Mouse (Mus musculus) testis, adult 2 months (tissue): ENCODE measurements around the gene Nle1. TPM values are rescaled to one million over a fixed set of nuclear protein-coding genes. Genes with fewer than 3 reads are reported as not detected.
"Not testable (repeated sequence)": the region's sequence is repeated elsewhere in the genome, so short reads cannot be mapped to it uniquely, and the experiment has no call there.

Experiments
- H3K27ac ChIP-seq: fragments of 200-500 bp; 2 replicates; pipeline ENCODE4 v1.5.1; 2012; ENCODE audit warnings: low read depth, low read length; ENCODE audit not compliant: control insufficient read depth, insufficient read depth
- H3K27me3 ChIP-seq: fragments of 200-500 bp; 2 replicates; pipeline ENCODE4 v1.6.1; 2012; ENCODE audit warnings: mild to moderate bottlenecking, low read length, moderate library complexity; ENCODE audit not compliant: control insufficient read depth, insufficient read depth
- H3K36me3 ChIP-seq: fragments of 200-500 bp; 2 replicates; pipeline ENCODE4 v1.6.1; 2012; ENCODE audit warnings: mild to moderate bottlenecking, low read length; ENCODE audit not compliant: control insufficient read depth, insufficient read depth
- H3K4me1 ChIP-seq: fragments of 200-500 bp; 2 replicates; pipeline ENCODE4 v1.6.1; 2012; ENCODE audit warnings: low read length; ENCODE audit not compliant: control insufficient read depth, insufficient read depth
- H3K4me3 ChIP-seq: fragments of 200-500 bp; 2 replicates; pipeline ENCODE4 v1.5.1; 2012; ENCODE audit warnings: low read depth, mild to moderate bottlenecking, low read length, moderate library complexity, mixed read lengths; ENCODE audit not compliant: control insufficient read depth
- CTCF ChIP-seq: fragments of 200-500 bp; IDR thresholded peaks from 2 replicates; pipeline ENCODE4 v1.5.1; 2012; ENCODE audit warnings: low read depth, mild to moderate bottlenecking, inconsistent platforms, low read length, moderate library complexity; ENCODE audit not compliant: control insufficient read depth, insufficient read depth, insufficient replicate concordance
- POLR2A ChIP-seq: fragments of 200-500 bp; IDR thresholded peaks from 2 replicates; pipeline ENCODE4 v1.6.1; 2012; ENCODE audit warnings: low read depth, mild to moderate bottlenecking, inconsistent platforms, low read length, moderate library complexity; ENCODE audit not compliant: control insufficient read depth
- polyA plus RNA-seq: library from polyadenylated mRNA; depleted of rRNA; stranded (reverse); fragments of >200 nt; gene quantifications from 2 replicates; pipeline ENCODE4 v1.2.3, GENCODE M21; 2012

The Nle1 gene
- polyA plus RNA-seq, 1 experiment, result 9.7 TPM

GRCm38 (mm10) chr11:82929633-82929950 is 21.4 kb upstream of the Nle1 start:
- TF ChIP-seq CTCF (no peak), POLR2A (no peak)
- no peaks in the 10 kb centered on the region for H3K36me3 ChIP-seq
- H3K4me1 ChIP-seq, result peaks cover 4% of the 10 kb centered on the region; the same call in 1 of the 2 replicates
- no peak overlapping the region for H3K4me3 ChIP-seq
- H3K27ac ChIP-seq, result no peak overlapping the region
- H3K27me3 ChIP-seq, result no peaks in the 10 kb centered on the region

DNA sequence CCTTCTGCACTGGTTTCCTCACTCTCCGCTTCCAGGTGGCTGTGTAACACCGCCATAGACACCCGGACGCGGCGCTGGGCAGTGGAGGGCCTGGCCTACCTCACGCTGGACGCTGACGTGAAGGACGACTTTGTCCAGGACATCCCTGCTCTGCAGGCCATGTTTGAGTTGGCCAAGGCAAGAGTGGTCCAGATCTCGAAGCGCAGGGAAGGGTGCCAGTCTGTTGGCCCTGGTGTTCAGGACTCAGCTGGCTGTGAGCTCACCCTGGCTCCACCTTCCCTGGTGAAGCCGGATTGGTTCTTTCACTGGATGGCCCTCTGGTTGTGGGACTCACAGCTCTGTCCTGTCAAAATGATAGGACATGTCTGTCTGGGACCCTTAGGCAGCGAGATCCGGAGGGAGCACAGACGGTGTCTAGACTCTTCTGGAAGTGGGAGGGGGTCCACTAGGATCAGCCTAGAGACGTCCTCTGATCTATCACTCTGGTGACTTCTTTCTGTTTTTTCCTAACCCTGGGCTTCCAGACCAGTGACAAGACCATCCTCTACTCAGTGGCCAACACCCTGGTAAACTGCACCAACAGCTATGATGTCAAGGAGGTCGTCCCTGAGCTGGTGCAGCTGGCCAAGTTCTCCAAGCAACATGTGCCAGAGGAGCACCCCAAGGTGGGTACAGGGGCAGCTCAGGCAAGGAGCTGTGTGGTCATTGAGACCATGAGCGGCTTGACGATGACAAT is 20.9 kb upstream of the Nle1 start:
- no peak overlapping the region for H3K27ac ChIP-seq
- no peaks in the 10 kb centered on the region for H3K36me3 ChIP-seq
- TF ChIP-seq POLR2A (no peak), CTCF (no peak)
- no peaks in the 10 kb centered on the region for H3K27me3 ChIP-seq
- no peak overlapping the region for H3K4me3 ChIP-seq
- peaks cover 4% of the 10 kb centered on the region; the same call in 1 of the 2 replicates for H3K4me1 ChIP-seq

- H3K27ac ChIP-seq, H3K4me3 ChIP-seq, H3K4me1 ChIP-seq, H3K27me3 ChIP-seq, H3K36me3 ChIP-seq: not testable (repeated sequence)
These were observed 15.7 kb upstream of the Nle1 start for GRCm38 (mm10) chr11:82923910-82924309.

DNA sequence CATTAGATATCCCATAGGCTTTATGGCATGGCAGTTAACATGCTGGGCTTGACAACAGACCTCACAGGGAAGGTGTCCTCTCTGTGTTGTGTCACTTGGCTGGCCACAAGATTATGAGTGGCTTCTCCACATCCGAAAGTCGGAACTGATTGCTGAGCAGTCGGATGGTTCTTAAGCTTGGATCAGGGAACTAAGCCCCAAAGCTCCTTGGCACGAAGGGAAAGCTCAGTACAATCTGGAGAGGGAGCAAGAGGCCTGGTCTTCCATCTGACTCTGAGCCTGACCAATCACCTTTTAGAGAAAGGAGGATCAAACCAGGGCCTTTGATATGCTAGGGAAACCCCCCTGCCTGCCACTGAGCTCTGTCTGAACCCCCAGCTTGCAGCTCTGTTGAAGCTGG is 13.5 kb upstream of the Nle1 start:
- H3K36me3 ChIP-seq, result no peaks in the 10 kb centered on the region
- no peaks in the 10 kb centered on the region for H3K4me1 ChIP-seq
- no peaks in the 10 kb centered on the region for H3K27me3 ChIP-seq
- no peak overlapping the region for H3K27ac ChIP-seq
- no peak overlapping the region for H3K4me3 ChIP-seq
- TF ChIP-seq CTCF (no peak), POLR2A (no peak)

DNA sequence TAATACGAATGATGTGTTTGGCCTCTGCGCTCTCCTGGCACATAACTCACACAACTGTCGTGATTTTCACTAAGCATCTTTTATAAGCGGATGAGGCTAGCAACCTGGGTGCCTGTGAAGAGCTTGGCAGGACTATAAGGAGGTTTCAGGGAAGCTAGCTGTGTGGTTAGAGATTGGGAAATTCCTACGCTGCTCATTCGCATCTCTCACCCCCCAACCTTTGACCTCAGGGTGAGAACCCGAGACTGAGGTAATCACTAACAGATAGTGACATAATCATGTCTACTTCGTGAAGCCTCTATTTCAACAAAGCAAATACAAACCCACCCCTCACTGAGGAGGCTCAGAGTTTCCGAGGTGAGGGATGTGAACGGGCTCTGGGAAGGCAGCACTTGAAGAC is 12.6 kb upstream of the Nle1 start:
- TF ChIP-seq CTCF, result no peak
- no peak for TF ChIP-seq POLR2A
- no peak overlapping the region for H3K4me3 ChIP-seq
- H3K4me1 ChIP-seq, result no peaks in the 10 kb centered on the region
- H3K36me3 ChIP-seq, result no peaks in the 10 kb centered on the region
- no peaks in the 10 kb centered on the region for H3K27me3 ChIP-seq
- no peak overlapping the region for H3K27ac ChIP-seq

DNA sequence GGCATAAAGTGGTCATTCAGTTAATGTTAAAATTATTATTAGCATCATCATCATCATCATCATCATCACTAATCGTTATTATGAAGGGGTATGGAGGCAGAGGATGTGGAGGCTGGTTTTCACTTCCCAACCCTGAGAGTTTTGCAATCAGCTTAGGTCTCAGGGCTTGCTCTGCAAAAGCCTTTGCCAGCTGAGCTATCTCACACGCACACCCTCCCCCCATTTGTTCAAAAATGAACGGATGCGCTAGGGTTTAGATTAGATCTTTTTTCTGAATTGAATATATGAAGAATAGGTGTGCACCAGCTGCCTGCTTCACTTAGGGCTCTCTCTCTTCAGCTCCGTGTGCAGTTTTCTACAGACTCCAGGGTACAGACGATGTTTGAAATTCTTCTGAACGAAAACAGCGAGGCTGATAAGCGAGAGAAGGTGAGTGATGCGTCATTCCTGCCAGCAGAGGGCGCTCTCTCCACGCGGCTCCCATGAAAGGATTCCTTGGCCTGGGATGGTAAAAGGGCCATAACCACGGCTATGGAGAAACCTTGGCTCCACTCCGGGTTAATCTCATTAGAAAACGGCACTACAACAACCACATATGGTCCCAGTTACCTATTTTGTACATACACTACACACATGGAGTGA is 6.6 kb upstream of the Nle1 start:
- no peak overlapping the region for H3K4me3 ChIP-seq

DNA sequence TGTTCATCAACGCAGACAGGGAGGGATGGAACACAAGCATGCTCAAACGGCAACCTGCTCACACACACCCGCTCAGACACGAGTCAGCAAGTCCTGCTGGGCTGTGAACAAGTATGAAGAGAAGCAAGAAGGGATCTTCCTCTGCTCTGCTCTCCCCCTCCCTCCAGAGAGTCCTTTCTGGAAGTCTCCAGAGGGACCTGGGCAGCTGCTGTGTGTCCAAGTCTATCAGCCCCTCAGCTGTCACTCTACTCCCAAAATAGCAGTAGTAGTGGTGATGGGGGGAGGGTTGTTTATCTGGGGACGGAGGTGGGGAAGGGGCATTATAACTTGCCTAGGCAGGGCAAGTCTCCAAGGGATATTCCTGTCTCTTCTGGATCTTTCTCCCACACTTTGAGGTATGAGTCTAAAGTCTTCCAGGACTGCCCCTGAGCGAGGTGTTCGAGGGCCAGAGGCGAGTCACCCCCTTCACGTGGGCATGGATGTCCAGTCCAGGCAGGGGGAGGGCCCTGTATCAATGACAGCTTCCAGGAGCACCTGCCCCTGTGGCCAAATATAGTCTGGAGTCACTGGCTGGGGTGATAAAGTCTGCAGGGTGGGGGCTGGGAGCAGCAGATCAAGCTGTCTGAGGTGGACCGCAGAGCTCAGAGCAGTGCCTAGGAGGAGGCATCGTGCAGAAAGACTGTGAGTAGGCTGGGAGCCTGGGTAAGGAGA is 2.6 kb upstream of the Nle1 start:
- Histone ChIP-seq H3K27ac (no peak overlapping the region), H3K27me3 (no peaks in the 10 kb centered on the region), H3K36me3 (no peaks in the 10 kb centered on the region), H3K4me3 (no peak overlapping the region), H3K4me1 (peaks cover 12% of the 10 kb centered on the region)
- no peak for TF ChIP-seq CTCF
- TF ChIP-seq POLR2A, result no peak

More for the DNA sequence above, 6.6 kb upstream of the Nle1 start:
- Histone ChIP-seq H3K27me3 (no peaks in the 10 kb centered on the region), H3K27ac (no peak overlapping the region), H3K4me1 (peaks cover 3% of the 10 kb centered on the region), H3K36me3 (no peaks in the 10 kb centered on the region)
- TF ChIP-seq POLR2A, result no peak
- peak; percentile 99 for TF ChIP-seq CTCF
